Mouse (Mus musculus): ENCODE measurements around the gene Rps3.

GRCm38 (mm10) chr7:99454044-99454443 lies 29.5 kb downstream of the Rps3 start:
- no peak for TF ChIP-seq CTCF (IDR thresholded peaks at IDR 0.05; ENCODE audit: insufficient read depth, low read depth, low read length)
- no peak for TF ChIP-seq POLR2A (IDR thresholded peaks at IDR 0.05; ENCODE audit: insufficient read depth, low read depth, low read length)

Data from olfactory bulb, adult 2 months (tissue).